Mouse (Mus musculus): ENCODE data around the gene Zbtb20. TPM values are rescaled to one million over a fixed set of nuclear protein-coding genes. Genes with fewer than 3 reads are reported as not detected.

Gene Zbtb20
- polyA plus RNA-seq, 1 experiment: 72.7 TPM

DNA sequence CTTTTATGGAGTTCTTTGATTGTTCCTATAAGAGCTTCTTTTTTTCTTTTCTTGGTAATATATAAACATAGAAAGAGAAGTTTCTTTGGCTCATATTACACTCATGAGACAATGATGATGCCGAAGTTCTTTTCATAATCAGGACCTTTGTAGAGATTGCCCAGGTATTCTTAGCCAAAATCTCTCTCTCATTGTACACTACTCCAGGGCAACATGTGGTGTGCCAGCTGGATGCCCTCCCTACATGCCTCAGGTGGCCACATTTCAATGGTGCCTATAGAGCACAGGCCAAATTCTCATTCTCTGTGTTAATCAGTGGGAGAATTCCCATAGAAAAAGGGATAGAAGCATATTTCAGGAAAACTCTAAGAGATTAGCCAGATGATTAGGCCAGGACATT, 297.2 kb downstream of the Zbtb20 start:
- no peaks in the 10 kb centered on the region for H3K4me1 ChIP-seq (ENCODE audit: control insufficient read depth, insufficient read depth, low read length)
- 56% methylated on average over 1 of the region's 1 CpGs for WGBS
- no peak overlapping the region for H3K4me3 ChIP-seq (ENCODE audit: insufficient read depth, low read depth, low read length)
- H3K27ac ChIP-seq (ENCODE audit: insufficient read depth, low read depth, low read length): no peak overlapping the region
- TF ChIP-seq POLR2A (IDR thresholded peaks at IDR 0.05; ENCODE audit: insufficient read depth, low read depth, low read length): no peak
- TF ChIP-seq CTCF (IDR thresholded peaks at IDR 0.05; ENCODE audit: insufficient read depth, low read depth, low read length): no peak

DNA sequence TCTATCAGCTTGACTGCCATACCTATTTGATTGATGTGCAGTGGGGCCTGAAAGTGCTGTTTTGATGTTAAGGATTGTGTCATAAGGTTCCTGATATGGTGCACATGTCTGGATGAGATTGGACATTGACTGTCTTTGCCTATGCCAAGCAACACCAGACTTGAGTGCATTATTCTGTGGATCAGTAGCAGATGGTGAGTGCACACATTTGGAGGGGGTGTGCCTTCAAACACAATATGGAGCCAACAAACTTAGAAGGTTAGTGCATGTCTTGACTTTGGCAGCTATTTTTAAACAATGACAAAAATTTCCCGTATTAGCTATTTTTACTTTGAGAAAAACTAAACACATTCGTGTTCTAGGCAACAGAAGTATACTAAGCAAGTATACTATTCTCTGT, 299.1 kb downstream of the Zbtb20 start:
- Histone ChIP-seq H3K4me1 (ENCODE audit: control insufficient read depth, insufficient read depth, low read length) (no peaks in the 10 kb centered on the region), H3K27ac (ENCODE audit: insufficient read depth, low read depth, low read length) (no peak overlapping the region), H3K4me3 (ENCODE audit: insufficient read depth, low read depth, low read length) (no peak overlapping the region)
- TF ChIP-seq CTCF (IDR thresholded peaks at IDR 0.05; ENCODE audit: insufficient read depth, low read depth, low read length) (no peak), POLR2A (IDR thresholded peaks at IDR 0.05; ENCODE audit: insufficient read depth, low read depth, low read length) (no peak)
- 80% methylated on average over 2 of the region's 2 CpGs for WGBS

DNA sequence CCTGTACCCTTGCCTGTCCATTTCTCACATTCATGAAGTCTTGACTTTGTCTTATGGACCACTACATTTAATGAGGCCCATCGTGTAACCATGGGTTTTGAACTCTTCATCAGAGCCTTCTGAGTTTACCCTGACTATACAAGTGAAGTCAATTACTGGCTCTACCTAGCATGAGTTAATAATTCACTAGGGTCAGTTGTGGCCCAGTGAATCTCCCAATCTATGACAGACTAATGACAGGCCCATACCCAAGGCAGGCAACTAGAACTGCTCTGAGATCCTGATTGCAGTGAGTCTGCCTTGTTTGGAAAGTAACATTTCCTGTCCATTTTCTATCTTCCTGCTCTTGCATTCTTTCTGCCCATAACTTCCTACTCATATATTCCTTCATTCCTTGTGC, 305.4 kb downstream of the Zbtb20 start:
- WGBS: 93% methylated on average over 1 of the region's 1 CpGs
- H3K4me3 ChIP-seq (ENCODE audit: insufficient read depth, low read depth, low read length): no peak overlapping the region

DNA sequence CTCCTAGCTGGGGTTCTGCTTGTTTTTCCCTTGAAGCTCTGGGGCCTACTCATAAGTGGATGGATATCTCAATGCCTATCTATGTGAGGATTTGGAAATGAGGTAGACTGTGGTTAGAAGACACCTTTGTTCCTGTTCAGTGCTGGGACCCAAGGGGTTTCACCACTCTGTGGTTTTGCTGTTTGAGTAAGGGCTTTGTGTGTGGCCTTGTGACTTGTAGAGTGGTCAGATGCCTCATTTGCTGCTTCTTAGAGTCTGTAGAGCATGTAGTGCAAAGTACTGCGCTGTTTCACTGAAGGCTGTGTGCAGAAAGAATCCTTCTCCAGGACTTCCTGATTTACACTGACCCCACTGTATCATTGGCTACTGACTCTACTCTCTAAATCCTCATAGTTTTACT, 314.7 kb downstream of the Zbtb20 start:
- no peak overlapping the region for H3K27ac ChIP-seq (ENCODE audit: insufficient read depth, low read depth, low read length)
- WGBS: 100% methylated on average over 1 of the region's 1 CpGs
- TF ChIP-seq CTCF (IDR thresholded peaks at IDR 0.05; ENCODE audit: insufficient read depth, low read depth, low read length): no peak
- TF ChIP-seq POLR2A (IDR thresholded peaks at IDR 0.05; ENCODE audit: insufficient read depth, low read depth, low read length): no peak

More for the DNA sequence above, 305.4 kb downstream of the Zbtb20 start:
- TF ChIP-seq POLR2A (IDR thresholded peaks at IDR 0.05; ENCODE audit: insufficient read depth, low read depth, low read length) (no peak), CTCF (IDR thresholded peaks at IDR 0.05; ENCODE audit: insufficient read depth, low read depth, low read length) (no peak)
- Histone ChIP-seq H3K27ac (ENCODE audit: insufficient read depth, low read depth, low read length) (no peak overlapping the region), H3K4me1 (ENCODE audit: control insufficient read depth, insufficient read depth, low read length) (no peaks in the 10 kb centered on the region)

DNA sequence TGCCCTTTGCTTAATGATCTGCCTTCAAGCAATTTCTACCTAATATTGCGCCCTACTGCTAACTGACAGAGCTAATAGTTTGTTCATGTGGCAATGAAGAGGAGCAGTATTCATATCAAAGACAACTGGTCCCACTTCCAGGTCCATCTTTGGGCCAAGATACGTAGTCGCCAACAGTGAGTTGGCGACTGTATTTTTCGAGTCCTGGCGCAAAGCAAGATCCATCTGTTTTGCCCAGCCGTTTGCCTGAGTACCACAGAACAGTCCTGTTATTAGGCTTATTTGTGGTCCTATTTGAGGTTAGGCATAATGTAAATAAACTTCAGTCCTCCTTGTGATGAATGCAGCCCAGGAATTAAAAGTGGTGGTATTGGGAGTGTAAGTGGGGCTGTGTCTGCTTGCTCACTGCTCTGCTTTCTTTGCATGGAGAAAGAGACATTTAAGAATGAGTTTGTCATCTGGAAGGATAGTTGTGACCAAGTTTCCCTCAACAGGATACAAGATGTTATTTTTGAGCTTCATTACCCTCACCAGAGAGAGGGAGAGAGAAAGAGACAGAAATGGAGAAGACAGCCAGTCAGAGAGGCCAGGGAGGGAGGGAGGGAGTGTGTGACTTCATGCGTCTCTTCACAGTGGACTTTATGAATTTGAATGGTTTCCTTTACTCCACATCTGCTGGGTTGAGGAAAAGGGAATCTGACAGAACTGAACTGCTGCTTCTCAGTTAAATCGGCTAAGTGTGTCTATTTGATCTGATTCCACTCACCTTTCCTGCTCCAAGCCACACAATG, 315.6 kb downstream of the Zbtb20 start:
- H3K4me3 ChIP-seq (ENCODE audit: insufficient read depth, low read depth, low read length): no peak overlapping the region
- TF ChIP-seq CTCF (IDR thresholded peaks at IDR 0.05; ENCODE audit: insufficient read depth, low read depth, low read length) (no peak), POLR2A (IDR thresholded peaks at IDR 0.05; ENCODE audit: insufficient read depth, low read depth, low read length) (no peak)
- no peaks in the 10 kb centered on the region for H3K4me1 ChIP-seq (ENCODE audit: control insufficient read depth, insufficient read depth, low read length)
- H3K27ac ChIP-seq (ENCODE audit: insufficient read depth, low read depth, low read length): no peak overlapping the region
- 73% methylated on average over 9 of the region's 9 CpGs for WGBS

More for the DNA sequence above, 314.7 kb downstream of the Zbtb20 start:
- Histone ChIP-seq H3K4me3 (ENCODE audit: insufficient read depth, low read depth, low read length) (no peak overlapping the region), H3K4me1 (ENCODE audit: control insufficient read depth, insufficient read depth, low read length) (no peaks in the 10 kb centered on the region)

DNA sequence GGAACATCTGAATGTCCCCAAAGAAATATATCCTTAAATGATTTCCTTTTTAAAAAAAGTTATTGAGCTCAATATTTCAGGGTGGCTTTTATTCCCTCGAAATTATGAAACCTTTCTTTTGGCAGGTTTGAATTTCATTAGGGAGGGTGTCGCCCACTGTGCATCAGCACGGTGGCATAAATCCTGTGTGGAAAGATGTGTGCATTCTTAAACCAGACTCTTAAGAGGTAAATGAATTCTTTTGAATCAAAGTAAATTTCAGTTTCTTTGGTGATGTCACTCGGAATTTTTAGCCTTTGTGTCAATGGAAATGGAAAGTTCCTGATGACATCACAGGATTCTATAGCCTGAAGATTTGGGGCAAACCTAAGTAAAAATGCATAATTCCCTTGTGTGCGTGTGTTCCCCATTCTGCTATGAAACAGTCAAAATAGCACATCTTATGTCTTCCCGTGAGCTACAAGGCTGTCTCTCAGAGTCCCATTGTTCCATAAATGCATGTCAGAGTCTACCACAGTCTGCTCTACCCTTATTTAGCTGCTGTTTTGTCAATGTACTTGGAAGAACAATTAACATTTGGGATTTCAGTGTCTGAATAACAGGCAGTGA, 318.1 kb downstream of the Zbtb20 start:
- WGBS: 60% methylated on average over 6 of the region's 6 CpGs
- Histone ChIP-seq H3K4me3 (ENCODE audit: insufficient read depth, low read depth, low read length) (no peak overlapping the region), H3K27ac (ENCODE audit: insufficient read depth, low read depth, low read length) (no peak overlapping the region), H3K4me1 (ENCODE audit: control insufficient read depth, insufficient read depth, low read length) (no peaks in the 10 kb centered on the region)
- TF ChIP-seq POLR2A (IDR thresholded peaks at IDR 0.05; ENCODE audit: insufficient read depth, low read depth, low read length): no peak
- TF ChIP-seq CTCF (IDR thresholded peaks at IDR 0.05; ENCODE audit: insufficient read depth, low read depth, low read length): no peak

DNA sequence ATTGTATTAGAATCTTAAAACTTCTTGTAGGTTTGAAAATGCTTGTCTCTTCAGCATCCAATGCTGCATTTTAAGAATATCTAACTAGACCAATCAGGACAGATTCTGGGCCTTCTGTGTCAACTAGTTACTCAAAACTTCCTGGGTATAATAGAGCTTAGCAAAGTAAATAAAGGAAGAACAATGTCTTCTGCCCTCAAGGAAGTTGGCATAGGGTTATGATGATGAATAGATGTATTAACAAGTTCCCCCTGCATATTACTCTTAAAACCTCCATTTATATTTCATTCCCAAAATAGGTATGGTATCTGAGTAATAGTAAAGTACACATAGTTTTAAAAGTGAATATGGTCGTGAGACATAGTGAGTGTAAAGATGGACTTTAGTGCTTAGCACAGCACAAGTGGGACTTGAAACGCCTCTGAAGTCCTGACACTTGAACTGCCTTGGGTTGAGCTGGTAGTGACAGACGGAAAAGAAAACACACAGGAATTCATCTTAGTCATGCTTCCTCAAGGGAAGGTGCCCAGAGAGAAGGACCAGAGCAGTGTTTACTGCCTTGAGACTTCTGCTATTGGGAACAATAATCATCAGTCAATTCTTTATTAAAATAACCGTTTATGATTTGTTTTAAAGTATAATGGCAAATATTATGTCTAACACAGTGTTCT, 341.8 kb downstream of the Zbtb20 start:
- no peaks in the 10 kb centered on the region for H3K4me1 ChIP-seq (ENCODE audit: control insufficient read depth, insufficient read depth, low read length)
- no peak overlapping the region for H3K4me3 ChIP-seq (ENCODE audit: insufficient read depth, low read depth, low read length)
- TF ChIP-seq CTCF (IDR thresholded peaks at IDR 0.05; ENCODE audit: insufficient read depth, low read depth, low read length): no peak
- TF ChIP-seq POLR2A (IDR thresholded peaks at IDR 0.05; ENCODE audit: insufficient read depth, low read depth, low read length): no peak
- WGBS: 80% methylated on average over 4 of the region's 4 CpGs
- H3K27ac ChIP-seq (ENCODE audit: insufficient read depth, low read depth, low read length): no peak overlapping the region

DNA sequence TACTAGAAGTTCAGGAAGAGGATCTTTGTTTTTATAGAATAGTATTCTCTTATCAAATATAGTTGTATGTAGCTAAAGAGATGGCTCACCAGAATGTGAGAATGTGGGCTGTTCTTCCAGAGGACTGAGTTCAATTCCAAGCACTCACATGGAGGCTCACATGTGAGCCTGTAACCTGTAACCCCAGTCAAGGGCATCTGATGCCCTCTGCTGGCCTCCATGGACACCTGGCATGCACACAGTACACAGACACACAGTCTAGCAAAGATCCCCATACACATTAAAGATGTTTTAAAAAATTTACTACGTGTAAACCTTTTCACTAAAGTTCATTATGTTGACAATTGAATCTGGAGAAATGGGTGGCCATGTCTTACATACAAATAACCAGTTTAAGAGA, 343.7 kb downstream of the Zbtb20 start:
- H3K27ac ChIP-seq (ENCODE audit: insufficient read depth, low read depth, low read length): no peak overlapping the region
- TF ChIP-seq CTCF (IDR thresholded peaks at IDR 0.05; ENCODE audit: insufficient read depth, low read depth, low read length) (no peak), POLR2A (IDR thresholded peaks at IDR 0.05; ENCODE audit: insufficient read depth, low read depth, low read length) (no peak)
- no peaks in the 10 kb centered on the region for H3K4me1 ChIP-seq (ENCODE audit: control insufficient read depth, insufficient read depth, low read length)
- H3K4me3 ChIP-seq (ENCODE audit: insufficient read depth, low read depth, low read length): no peak overlapping the region
- WGBS: 98% methylated on average over 1 of the region's 1 CpGs

DNA sequence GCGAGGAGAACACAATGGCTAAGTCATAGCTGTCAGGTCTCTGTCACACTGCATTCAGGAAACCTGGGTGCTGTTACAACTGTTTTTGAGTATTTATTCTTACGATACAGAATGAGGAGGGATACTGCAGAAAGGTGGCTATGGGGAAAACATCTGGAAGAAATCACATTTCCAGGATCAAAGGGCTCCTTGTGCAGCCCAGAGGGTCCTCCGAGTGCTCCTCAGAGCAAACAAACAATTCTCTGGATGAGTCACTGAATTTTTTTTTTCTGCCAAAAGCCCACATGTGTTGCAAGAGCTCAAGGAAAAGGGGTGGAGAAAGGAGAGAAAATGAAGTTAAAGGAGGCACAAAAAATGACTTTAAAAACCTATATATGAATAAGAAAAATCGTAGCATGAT, 345.6 kb downstream of the Zbtb20 start:
- no peaks in the 10 kb centered on the region for H3K4me1 ChIP-seq (ENCODE audit: control insufficient read depth, insufficient read depth, low read length)
- H3K4me3 ChIP-seq (ENCODE audit: insufficient read depth, low read depth, low read length): no peak overlapping the region
- TF ChIP-seq POLR2A (IDR thresholded peaks at IDR 0.05; ENCODE audit: insufficient read depth, low read depth, low read length): no peak
- no peak for TF ChIP-seq CTCF (IDR thresholded peaks at IDR 0.05; ENCODE audit: insufficient read depth, low read depth, low read length)
- WGBS: 54% methylated on average over 4 of the region's 4 CpGs
- no peak overlapping the region for H3K27ac ChIP-seq (ENCODE audit: insufficient read depth, low read depth, low read length)

All from olfactory bulb, adult 2 months (tissue).